Mouse (Mus musculus) lung, postnatal 10 days (tissue): ENCODE measurements at regions not wholly inside any gene's neighbourhood (a gene's known extent, or its start where the extent isn't known, plus 50 kb on each side); places are given as distances from the start of the nearest gene placed in this dataset.

Experiments
- DNase-seq: peaks from one replicate; pipeline ENCODE4 v3.0.0; 2021

GRCm38 (mm10) chr11:18396397-18396796 is 442.7 kb upstream of the Etaa1 start:
- no peak for DNase-seq

DNA sequence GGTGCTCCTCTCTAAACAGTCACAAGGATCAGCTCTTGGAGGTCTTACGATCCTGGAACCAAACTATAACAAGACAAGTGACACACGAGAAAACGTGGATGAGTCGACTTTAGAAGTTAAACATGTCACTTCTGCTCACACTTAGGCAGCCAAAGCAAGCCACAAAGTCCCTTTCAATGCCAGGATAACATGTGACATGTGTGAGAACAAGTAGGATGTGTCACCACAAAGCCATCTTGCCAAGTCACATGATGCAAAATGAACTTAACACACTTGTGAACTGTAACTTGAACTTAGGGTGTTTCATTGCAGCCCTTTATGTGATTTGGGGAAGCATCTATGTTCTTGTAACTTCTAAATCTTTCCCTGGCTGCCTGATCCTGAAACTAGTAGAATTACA is 442.0 kb upstream of the Etaa1 start:
- DNase-seq, result peak; percentile 47

DNA sequence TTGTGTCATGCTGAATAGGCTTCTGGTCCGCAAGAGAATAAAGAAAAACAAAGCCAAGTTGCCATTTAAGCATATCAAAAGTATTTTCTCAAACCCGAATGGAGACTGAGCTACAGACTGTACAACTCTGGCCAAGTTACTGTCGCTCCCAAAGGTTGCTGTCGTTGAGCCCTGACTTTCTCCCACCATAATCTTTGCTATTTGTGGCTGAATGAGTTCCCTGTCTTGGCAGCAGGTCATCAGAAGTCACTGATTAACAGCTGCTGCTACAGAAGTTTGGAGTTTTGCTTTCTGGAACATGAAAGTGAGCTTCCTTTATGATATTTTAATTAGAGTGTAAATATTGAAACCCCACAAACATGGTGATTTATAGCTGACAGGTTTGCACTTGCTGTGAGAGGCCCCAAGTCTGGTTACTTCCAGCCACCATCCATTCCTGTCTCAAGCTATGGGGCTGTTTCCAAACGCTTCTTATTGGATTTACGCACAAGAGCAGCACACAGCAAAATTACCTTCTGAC is 419.2 kb upstream of the Etaa1 start:
- DNase-seq, result no peak

GRCm38 (mm10) chr11:18371304-18371703 is 417.6 kb upstream of the Etaa1 start:
- DNase-seq, result no peak

DNA sequence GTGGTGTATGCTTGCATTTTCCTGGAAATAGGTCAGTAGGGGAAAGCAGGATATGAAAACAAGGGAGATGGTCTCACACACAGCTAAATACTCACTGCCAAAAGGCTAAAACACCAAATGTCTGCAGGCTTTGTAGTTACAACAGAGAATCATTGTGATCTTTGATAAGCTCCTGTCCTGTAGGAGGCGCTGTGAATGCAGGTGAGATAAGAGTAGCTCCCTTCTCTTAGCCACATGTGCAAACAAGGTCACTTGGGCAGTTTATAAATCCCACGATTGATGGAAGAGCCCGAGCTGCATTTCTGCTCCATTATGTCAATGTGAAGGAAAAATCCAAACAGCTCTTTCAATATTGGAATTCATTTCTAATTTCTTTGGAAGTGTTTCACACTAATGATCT is 417.2 kb upstream of the Etaa1 start:
- DNase-seq, result no peak

- DNase-seq, result peak; percentile 23
These were observed 401.2 kb upstream of the Etaa1 start for GRCm38 (mm10) chr11:18354866-18355265.

GRCm38 (mm10) chr11:18354156-18354555 is 400.5 kb upstream of the Etaa1 start:
- DNase-seq, result no peak

DNA sequence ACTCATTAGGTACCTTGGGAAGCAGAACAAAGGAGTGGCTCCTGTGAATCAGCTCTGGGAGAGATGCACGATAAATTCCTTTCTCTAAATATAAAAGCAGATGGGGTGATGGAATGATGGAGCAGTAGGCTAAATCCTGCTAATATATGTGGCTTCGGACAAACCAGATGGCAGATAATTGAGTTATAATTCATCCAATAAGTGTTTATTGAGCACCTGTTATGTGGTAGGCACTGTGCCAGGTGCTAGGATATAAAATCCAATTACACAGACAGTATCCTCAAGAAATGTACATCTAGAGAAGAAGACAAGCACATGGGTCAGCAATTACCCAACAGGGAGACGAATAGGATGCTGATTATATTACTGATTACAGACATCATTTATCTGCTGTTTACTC is 394.2 kb upstream of the Etaa1 start:
- no peak for DNase-seq

- no peak for DNase-seq
These were observed 360.0 kb upstream of the Etaa1 start for GRCm38 (mm10) chr11:18313510-18314301.

- DNase-seq, result peak; percentile 72
These were observed 342.8 kb upstream of the Etaa1 start for GRCm38 (mm10) chr11:18296194-18297125.

DNA sequence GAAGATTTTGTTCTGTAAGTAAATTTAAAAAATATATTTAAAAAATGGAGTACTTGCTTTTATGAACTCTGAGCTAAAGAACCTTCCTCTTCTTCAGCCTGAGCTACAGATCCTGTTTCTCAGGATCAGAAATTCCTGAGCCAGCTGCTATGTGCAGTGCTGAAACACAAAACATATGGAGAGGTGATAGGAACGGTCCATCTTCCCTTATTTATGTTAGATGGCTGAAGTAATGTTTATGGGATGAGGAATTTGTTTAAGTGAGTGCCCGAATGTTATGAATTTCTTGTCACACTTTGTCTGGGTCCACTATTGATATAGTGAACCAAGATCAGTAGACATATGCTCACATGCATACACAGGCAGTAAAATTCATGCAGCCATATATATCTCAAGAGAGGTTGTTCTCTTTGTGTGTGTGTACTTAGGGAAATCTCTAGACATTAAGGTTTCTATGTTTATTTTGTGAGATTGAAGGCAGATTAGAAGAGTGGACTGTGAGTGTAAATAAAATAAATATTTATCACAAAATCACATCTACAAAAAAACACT is 325.0 kb upstream of the Etaa1 start:
- no peak for DNase-seq

GRCm38 (mm10) chr11:18272392-18272791 is 318.7 kb upstream of the Etaa1 start:
- DNase-seq, result no peak

DNA sequence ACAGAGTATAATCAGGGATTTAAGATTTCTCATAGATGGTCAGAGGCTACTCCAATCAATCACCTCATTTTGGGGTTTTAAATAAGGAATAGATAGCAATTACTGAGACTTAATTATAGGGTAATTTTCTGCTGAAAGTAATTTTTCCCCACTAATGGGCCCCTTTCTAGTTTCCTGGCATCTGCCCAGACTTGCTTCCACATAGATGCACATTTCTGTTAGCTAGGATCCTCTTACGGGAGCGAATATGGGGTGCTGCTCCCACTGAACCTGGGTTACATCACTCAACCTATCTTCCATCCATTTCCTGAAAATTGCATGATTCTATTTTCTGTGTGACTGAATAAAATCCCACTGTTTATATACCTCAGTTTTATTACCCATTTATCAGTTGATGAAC is 312.5 kb upstream of the Etaa1 start:
- no peak for DNase-seq

GRCm38 (mm10) chr11:18262901-18263300 is 309.2 kb upstream of the Etaa1 start:
- DNase-seq, result no peak

- DNase-seq, result no peak
These were observed 295.6 kb upstream of the Etaa1 start for GRCm38 (mm10) chr11:18249236-18249635.

DNA sequence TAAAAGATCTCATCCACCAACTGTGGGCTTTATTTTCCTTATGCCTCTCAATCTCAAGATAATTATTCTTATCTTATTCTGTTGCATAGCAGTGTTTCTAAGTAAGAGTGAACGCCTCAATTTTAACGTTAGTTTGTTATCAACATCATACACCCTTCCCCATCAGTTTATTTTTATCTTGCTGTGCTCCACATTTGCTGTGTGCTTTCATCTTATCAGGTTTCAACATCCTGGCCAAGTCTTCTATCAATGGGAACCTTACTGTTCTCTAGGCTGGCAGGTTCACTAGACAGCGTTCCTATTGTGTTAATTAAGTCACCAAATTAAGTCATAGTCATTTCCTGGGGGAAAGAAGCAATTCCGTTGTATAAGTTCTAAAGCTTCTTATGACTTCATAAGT is 263.1 kb upstream of the Etaa1 start:
- DNase-seq, result no peak

- DNase-seq, result no peak
These were observed 219.4 kb upstream of the Etaa1 start for GRCm38 (mm10) chr11:18173028-18173427.

DNA sequence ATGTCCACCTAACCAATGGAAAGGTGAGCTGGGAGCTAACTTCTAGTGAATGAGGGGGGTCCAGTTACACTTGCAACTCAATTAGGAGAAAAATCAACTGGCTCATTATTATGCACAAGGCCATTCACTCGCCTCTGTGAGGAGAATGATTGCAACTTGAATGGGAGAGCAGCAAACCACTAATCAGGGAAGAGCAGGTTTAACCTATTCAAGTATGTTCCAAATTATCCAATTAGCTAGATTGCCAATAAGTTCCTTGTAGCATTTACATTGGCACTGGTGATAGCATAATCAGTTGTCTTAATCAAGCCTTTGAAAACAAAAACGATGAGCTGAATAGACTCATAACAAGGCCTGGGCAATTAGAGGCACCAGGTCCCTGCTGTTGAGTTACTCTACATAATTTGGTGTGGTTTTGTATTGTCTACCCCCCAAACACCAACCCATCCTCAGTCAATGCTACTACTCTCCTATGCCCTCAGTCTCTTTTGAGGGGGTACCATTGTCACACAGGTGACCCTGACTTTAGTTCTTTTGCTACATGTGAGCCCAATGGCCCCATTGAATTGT is 217.6 kb upstream of the Etaa1 start:
- DNase-seq, result no peak

DNA sequence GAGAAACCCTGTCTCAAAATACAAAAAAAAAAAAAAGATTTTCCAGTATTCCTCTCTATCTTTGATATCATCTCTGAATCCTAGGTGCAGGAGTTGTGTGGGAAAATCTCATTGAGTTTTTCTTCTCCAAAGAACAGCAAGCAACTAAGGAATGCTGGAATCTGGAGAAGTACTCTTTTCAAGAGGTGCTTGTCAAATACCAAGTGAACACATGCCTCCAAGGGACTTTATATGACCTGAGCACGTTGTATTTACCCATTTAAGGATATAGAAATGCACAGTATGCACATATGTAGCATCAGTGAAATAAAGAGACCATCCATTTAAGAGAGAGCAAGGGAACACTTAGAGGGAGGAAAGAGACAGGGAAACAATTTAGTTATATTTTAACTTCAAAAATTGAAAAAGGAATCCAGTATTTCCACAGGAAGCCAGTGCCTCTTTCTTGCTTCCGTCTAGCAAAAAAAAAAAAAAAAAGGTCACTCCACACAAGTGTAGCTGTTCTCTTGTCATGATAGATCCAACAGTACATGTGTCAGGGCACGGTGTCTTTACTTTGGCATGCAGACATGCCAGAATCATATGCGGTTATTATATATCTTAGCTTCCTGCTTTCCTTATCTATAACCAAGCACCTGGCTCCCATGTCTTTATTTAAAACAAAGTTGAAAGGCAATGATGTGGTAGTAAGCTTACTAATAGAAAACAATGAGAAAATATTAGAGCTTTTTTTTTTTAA is 212.1 kb upstream of the Etaa1 start:
- no peak for DNase-seq

DNA sequence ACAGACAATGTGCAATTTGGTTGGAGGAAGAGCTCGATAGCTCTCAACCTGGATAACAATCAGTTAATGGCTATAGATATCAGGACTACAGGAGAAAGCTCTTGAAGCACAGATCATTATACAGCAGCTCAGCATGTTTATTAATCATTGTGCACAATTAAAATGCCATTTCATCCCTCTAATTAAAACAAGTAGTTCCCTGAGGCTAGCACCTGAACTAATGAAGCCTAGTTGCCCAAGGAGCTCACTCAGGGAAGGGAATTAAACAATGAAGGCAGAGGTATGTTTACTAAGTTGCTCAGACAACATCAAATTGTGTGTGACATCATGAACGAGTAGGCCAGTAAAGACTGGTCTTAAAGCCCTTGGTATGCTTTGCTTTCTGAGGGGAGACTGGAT is 210.3 kb upstream of the Etaa1 start:
- DNase-seq, result no peak

- DNase-seq, result no peak
These were observed 209.7 kb upstream of the Etaa1 start for GRCm38 (mm10) chr11:18163156-18164024.
